Mouse (Mus musculus): Measurements from ENCODE around the gene Sertad4. TPM values are rescaled to one million over a fixed set of nuclear protein-coding genes. Genes with fewer than 3 reads are reported as not detected.

Gene Sertad4
- 69.6 and 80.7 TPM in 2 replicates for polyA plus RNA-seq (2016; fragmentation: Nextera tagmentation; extraction: Ambion mirVana)

- Histone ChIP-seq H3K4me3 (peak within 1 kb of the TSS; percentile 75), H3K27ac (peak within 1 kb of the TSS; percentile 99), H3K4me2 (replicated peaks) (peak within 1 kb of the TSS; percentile 68), H3K27me3 (peaks cover 8% of the 10 kb centered on the region; the same call in 1 of the 2 replicates), H3K4me1 (peaks cover 47% of the 10 kb centered on the region), H3K36me3 (no peaks in the 10 kb centered on the region), H3K9me3 (no peaks in the 10 kb centered on the region), H3K9ac (peak within 1 kb of the TSS; percentile 92)
- peak; percentile 71 for ATAC-seq (ENCODE audit: insufficient number of reproducible peaks, insufficient read depth, low FRiP score, low TSS enrichment)
- WGBS, result under 1% methylated on average over 74 of the region's 75 CpGs
Observed at GRCm38 (mm10) chr1:192855474-192856230, at the start of gene Sertad4. Gene Sertad4, minus strand, starts transcription at chr1:192855756.

GRCm38 (mm10) chr1:192901516-192901915 is 46.0 kb upstream of the Sertad4 start:
- 66% methylated on average over 2 of the region's 2 CpGs for WGBS
- Histone ChIP-seq H3K27me3 (no peaks in the 10 kb centered on the region), H3K9me3 (no peaks in the 10 kb centered on the region), H3K27ac (no peak overlapping the region), H3K4me2 (replicated peaks) (no peak overlapping the region), H3K4me3 (no peak overlapping the region), H3K9ac (no peak overlapping the region), H3K36me3 (no peaks in the 10 kb centered on the region), H3K4me1 (0 out of 2 replicates have a peak, but pooled peaks cover 2% of the 10 kb centered on the region)
- no peak for ATAC-seq (ENCODE audit: insufficient number of reproducible peaks, insufficient read depth, low FRiP score, low TSS enrichment)

GRCm38 (mm10) chr1:192900913-192901312 is 45.4 kb upstream of the Sertad4 start:
- no peaks in the 10 kb centered on the region for H3K27me3 ChIP-seq
- H3K36me3 ChIP-seq, result no peaks in the 10 kb centered on the region
- ATAC-seq (ENCODE audit: insufficient number of reproducible peaks, insufficient read depth, low FRiP score, low TSS enrichment), result no peak
- no peak overlapping the region for H3K4me2 ChIP-seq (replicated peaks)
- no peak overlapping the region for H3K4me3 ChIP-seq
- 76% methylated on average over 3 of the region's 3 CpGs for WGBS
- H3K27ac ChIP-seq, result no peak overlapping the region
- 0 out of 2 replicates have a peak, but pooled peaks cover 2% of the 10 kb centered on the region for H3K4me1 ChIP-seq
- H3K9ac ChIP-seq, result no peak overlapping the region
- no peaks in the 10 kb centered on the region for H3K9me3 ChIP-seq

- no peak for ATAC-seq (ENCODE audit: insufficient number of reproducible peaks, insufficient read depth, low FRiP score, low TSS enrichment)
- H3K4me2 ChIP-seq (replicated peaks), result no peak overlapping the region
- no peak overlapping the region for H3K27ac ChIP-seq
- H3K9me3 ChIP-seq, result no peaks in the 10 kb centered on the region
- no peaks in the 10 kb centered on the region for H3K27me3 ChIP-seq
- WGBS, result 21% methylated on average over 2 of the region's 2 CpGs
- no peak overlapping the region for H3K4me3 ChIP-seq
- H3K36me3 ChIP-seq, result no peaks in the 10 kb centered on the region
- H3K9ac ChIP-seq, result no peak overlapping the region
- H3K4me1 ChIP-seq, result 0 out of 2 replicates have a peak, but pooled peaks cover 2% of the 10 kb centered on the region
Observed at GRCm38 (mm10) chr1:192898742-192899141, 43.2 kb upstream of the Sertad4 start.

GRCm38 (mm10) chr1:192897218-192897617 is 41.7 kb upstream of the Sertad4 start:
- H3K36me3 ChIP-seq, result no peaks in the 10 kb centered on the region
- no peaks in the 10 kb centered on the region for H3K27me3 ChIP-seq
- WGBS, result 64% methylated on average over 10 of the region's 10 CpGs
- H3K9ac ChIP-seq, result no peak overlapping the region
- H3K9me3 ChIP-seq, result no peaks in the 10 kb centered on the region
- no peak overlapping the region for H3K27ac ChIP-seq
- no peak overlapping the region for H3K4me2 ChIP-seq (replicated peaks)
- no peak overlapping the region for H3K4me3 ChIP-seq
- ATAC-seq (ENCODE audit: insufficient number of reproducible peaks, insufficient read depth, low FRiP score, low TSS enrichment), result no peak
- H3K4me1 ChIP-seq, result 0 out of 2 replicates have a peak, but pooled peaks cover 2% of the 10 kb centered on the region

DNA sequence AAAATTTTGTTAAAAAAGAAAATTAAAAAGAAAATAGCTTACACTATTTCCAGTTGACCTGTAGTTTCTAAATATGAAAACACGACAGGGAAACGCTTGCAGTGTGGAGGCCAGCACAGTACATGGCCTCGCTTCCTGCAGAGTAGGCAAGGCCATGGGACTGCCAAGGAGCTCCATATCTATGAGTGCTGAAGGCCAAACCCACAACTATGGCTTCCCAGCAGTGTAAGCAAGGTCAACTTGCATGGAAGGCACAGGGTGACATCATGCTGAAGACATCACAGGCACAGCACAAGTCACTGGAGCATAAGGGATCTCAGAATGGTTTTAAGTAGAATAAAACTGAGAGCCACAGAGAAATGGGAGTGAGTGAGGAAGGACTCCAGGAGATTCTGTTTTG is 40.5 kb upstream of the Sertad4 start:
- Histone ChIP-seq H3K9ac (no peak overlapping the region), H3K4me3 (no peak overlapping the region), H3K9me3 (no peaks in the 10 kb centered on the region), H3K4me1 (0 out of 2 replicates have a peak, but pooled peaks cover 2% of the 10 kb centered on the region), H3K27me3 (no peaks in the 10 kb centered on the region), H3K27ac (no peak overlapping the region), H3K36me3 (no peaks in the 10 kb centered on the region), H3K4me2 (replicated peaks) (no peak overlapping the region)
- 88% methylated on average over 3 of the region's 3 CpGs for WGBS
- no peak for ATAC-seq (ENCODE audit: insufficient number of reproducible peaks, insufficient read depth, low FRiP score, low TSS enrichment)

DNA sequence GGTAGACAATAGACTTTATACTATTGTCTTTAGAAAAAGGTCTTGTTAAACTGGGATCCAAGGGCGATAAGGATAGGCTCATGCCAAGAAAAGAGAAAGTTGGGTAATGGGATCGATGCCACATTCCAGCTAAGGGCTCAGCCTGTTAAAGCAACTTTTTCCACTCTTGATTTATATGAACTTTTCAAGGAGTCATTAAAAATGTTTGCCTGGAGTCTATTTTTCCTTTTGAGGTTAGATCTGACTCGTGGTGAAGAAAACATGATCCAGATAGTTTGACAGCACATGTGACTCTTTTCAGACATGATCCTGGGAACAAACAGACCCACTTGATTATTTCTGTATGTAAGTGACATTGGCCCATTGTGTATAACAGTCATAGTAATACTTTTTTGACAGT is 35.2 kb upstream of the Sertad4 start:
- Histone ChIP-seq H3K4me3 (no peak overlapping the region), H3K27ac (no peak overlapping the region), H3K9me3 (no peaks in the 10 kb centered on the region), H3K27me3 (no peaks in the 10 kb centered on the region), H3K9ac (no peak overlapping the region), H3K36me3 (no peaks in the 10 kb centered on the region), H3K4me2 (replicated peaks) (no peak overlapping the region), H3K4me1 (no peaks in the 10 kb centered on the region)
- no peak for ATAC-seq (ENCODE audit: insufficient number of reproducible peaks, insufficient read depth, low FRiP score, low TSS enrichment)
- 79% methylated on average over 3 of the region's 3 CpGs for WGBS

DNA sequence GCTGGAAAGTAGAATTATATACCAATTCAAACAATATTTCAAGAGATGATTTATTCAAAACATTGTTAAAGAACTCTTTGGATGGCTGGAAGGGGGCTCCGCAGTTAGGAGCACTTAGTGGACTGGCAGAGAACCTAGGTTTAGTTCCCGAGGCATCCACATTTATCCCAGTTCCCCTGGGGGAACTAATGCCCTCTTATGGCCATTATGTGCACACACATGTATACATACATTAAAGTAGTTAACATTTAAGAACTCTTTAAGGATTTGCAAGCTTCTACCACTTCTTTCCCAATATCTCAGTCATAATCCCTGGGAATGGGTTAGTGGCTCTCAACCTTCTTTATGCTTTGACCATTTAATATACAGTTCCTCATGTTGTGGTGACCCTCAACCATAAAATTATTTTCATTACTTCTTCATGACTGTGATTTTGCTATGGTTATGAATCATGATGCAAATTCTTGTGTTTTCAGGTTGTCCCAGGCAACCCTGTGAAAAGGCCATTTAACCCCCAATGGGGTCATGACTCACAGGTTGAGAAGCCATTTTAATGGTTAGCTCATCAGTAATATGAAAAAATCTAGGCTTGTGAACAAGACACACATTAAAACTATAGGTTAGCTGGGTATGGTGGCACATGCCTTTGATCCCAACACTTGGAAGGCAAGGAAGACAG is 27.2 kb upstream of the Sertad4 start:
- Histone ChIP-seq H3K36me3 (no peaks in the 10 kb centered on the region), H3K27ac (no peak overlapping the region), H3K9me3 (no peaks in the 10 kb centered on the region), H3K4me3 (no peak overlapping the region), H3K27me3 (no peaks in the 10 kb centered on the region), H3K9ac (no peak overlapping the region), H3K4me1 (no peaks in the 10 kb centered on the region), H3K4me2 (replicated peaks) (no peak overlapping the region)
- no peak for ATAC-seq (ENCODE audit: insufficient number of reproducible peaks, insufficient read depth, low FRiP score, low TSS enrichment)
- WGBS, result 81% methylated on average over 2 of the region's 2 CpGs

DNA sequence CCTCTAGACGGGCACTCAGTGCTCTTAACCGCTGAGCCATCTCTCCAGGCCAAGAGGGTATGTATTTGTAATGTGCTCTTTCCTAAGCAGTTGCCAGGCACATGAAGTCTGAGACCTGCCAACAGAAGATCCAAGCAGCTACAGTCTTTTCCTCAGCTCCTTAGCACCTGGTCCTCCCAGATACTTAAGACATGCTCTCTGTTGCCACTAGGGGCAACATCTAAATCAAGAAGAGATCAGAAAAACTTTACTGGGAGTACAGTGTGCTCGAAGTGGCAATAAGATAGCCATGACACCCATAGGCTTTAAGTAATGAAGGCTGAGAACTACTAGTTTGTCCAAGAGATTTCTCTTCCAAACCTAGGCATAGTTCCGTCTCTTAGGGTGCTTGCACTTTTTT is 24.6 kb upstream of the Sertad4 start:
- WGBS, result 81% methylated on average over 4 of the region's 4 CpGs

DNA sequence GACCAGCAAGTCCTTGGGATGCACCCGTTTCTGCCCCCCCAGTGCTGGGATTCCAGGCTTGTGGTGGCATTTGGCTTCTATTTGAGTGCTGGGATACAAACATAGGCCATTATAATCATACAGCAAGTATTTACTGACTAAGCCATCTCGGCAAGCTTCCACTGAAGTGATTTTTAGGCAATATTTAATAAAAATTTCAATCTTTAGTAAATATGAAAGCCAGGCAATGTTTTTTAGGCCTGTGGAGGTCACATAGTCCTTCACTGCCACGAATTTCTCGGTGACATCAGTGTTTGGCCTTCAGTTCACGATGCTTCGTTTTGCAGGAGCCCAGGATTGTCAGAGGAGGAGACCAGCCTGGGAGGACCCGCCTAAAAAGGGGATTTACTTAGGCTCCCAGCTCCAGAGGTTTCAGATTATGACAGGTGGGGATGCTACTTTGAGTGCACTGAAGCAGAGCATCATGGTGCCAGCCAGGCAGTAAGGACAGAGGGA is 23.6 kb upstream of the Sertad4 start:
- Histone ChIP-seq H3K27ac (no peak overlapping the region), H3K4me2 (replicated peaks) (no peak overlapping the region), H3K9me3 (no peaks in the 10 kb centered on the region), H3K27me3 (no peaks in the 10 kb centered on the region), H3K9ac (no peak overlapping the region), H3K36me3 (no peaks in the 10 kb centered on the region), H3K4me3 (no peak overlapping the region), H3K4me1 (no peaks in the 10 kb centered on the region)
- WGBS, result 78% methylated on average over 7 of the region's 7 CpGs
- no peak for ATAC-seq (ENCODE audit: insufficient number of reproducible peaks, insufficient read depth, low FRiP score, low TSS enrichment)

More for the DNA sequence above, 24.6 kb upstream of the Sertad4 start:
- no peak for ATAC-seq (ENCODE audit: insufficient number of reproducible peaks, insufficient read depth, low FRiP score, low TSS enrichment)
- no peak overlapping the region for H3K4me2 ChIP-seq (replicated peaks)
- no peaks in the 10 kb centered on the region for H3K36me3 ChIP-seq
- H3K9me3 ChIP-seq, result no peaks in the 10 kb centered on the region
- no peaks in the 10 kb centered on the region for H3K27me3 ChIP-seq
- no peak overlapping the region for H3K9ac ChIP-seq
- no peak overlapping the region for H3K27ac ChIP-seq
- no peaks in the 10 kb centered on the region for H3K4me1 ChIP-seq
- no peak overlapping the region for H3K4me3 ChIP-seq

DNA sequence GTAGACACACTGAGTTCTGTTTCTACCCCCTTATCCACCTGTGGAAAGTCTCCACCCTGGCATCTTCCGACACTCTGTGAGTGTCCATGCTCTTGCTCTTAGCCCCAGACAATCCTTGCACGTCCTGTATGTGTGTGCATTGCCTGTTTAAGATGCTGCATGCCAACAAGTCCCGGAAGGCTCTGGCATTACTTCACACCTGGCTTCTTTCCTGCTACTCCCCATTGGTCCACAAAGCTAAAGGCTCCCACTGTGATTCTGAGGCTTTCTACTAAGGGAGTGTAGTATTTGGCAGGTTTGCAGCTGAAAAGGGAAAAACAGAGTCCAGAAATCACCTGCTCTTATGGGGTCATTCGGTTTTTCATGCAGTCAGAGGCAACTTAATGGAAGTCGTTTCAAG is 17.3 kb upstream of the Sertad4 start:
- no peak for ATAC-seq (ENCODE audit: insufficient number of reproducible peaks, insufficient read depth, low FRiP score, low TSS enrichment)
- 71% methylated on average over 5 of the region's 5 CpGs for WGBS

DNA sequence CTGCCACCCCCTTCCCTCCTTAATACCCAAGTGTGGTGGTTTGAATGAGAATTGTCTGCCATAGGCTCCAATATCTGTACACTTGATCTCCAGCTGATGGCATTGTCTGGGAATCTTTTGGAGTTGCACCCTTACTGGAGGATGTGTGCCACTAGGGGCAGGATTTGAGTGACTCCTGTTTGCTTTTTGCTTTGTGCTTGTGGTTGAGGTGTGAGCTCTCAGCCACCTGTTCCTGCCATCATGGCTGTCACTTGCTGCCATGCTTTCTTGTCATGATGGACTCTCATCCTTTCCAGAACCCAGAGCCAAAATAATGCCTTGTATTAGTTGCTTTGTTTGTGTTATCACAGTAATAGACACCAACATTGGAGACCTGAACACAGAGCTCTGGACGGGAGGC is 14.2 kb upstream of the Sertad4 start:
- no peak overlapping the region for H3K4me3 ChIP-seq
- H3K9me3 ChIP-seq, result no peaks in the 10 kb centered on the region
- H3K4me2 ChIP-seq (replicated peaks), result no peak overlapping the region
- no peaks in the 10 kb centered on the region for H3K4me1 ChIP-seq
- H3K9ac ChIP-seq, result no peak overlapping the region
- 79% methylated on average over 1 of the region's 1 CpGs for WGBS
- H3K27ac ChIP-seq, result no peak overlapping the region
- no peak for ATAC-seq (ENCODE audit: insufficient number of reproducible peaks, insufficient read depth, low FRiP score, low TSS enrichment)
- no peaks in the 10 kb centered on the region for H3K27me3 ChIP-seq
- no peaks in the 10 kb centered on the region for H3K36me3 ChIP-seq

More for the DNA sequence above, 17.3 kb upstream of the Sertad4 start:
- no peaks in the 10 kb centered on the region for H3K27me3 ChIP-seq
- no peaks in the 10 kb centered on the region for H3K36me3 ChIP-seq
- no peak overlapping the region for H3K4me2 ChIP-seq (replicated peaks)
- no peak overlapping the region for H3K9ac ChIP-seq
- H3K9me3 ChIP-seq, result no peaks in the 10 kb centered on the region
- no peak overlapping the region for H3K27ac ChIP-seq
- H3K4me1 ChIP-seq, result no peaks in the 10 kb centered on the region
- no peak overlapping the region for H3K4me3 ChIP-seq

Data from embryonic facial prominence, embryonic 12.5 days (tissue).